Mouse (Mus musculus): ENCODE measurements around the gene Itga2.
A peak's percentile ranks its signal among the peaks of the same experiment; 100 is the strongest.

The Itga2 gene

DNA sequence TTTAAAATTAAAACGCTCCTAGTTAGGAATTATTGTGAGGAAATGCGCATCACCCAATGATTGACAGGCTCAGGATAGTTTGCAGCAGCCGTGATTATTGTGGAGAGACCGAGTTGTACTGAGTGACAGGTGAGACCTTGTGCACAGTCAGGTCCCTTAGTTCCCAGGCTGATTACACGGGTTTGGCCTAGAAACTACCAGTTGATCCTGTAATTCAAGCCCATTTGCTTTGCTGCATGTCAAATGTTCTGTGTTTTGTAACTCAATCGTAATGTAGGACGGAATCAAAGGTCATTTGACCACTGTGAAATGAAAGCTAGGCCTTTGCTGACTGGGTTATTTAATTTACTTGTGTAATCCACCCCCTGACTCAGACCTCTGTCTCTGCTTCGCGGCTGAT lies 113.4 kb downstream of the Itga2 start:
- DNase-seq (ENCODE audit: low read depth, low spot score): peak; percentile 60

DNA sequence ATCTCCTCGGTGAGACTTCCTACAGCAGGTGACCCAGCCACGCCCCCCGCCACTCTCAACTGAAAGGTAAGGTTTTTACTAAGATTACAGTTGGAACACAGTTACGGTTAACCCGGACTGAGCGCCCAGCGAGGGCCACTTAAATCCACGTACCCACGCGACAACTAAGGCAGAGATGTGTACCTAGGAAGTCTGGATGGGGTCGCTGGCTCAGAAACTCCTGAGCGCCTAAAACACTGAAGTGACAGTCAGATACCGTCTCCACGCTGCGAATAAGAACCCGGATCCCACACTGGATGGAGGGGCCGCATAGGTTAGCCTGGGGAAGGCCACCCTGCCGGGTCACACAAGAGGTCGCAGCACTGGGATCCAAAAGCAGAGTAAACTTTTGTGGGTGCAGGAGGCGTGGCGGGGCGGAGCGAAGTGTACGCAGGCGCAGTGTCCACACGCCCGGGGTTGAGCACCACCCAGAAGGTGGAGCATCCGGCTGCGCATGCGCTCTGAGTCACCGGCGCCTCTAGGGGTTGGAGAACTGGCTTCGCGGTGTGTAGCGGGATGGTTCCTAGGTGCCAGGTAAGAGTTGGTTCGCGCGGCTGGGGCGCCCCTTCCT lies 114.0 kb downstream of the Itga2 start, which contains the start of gene Mocs2:
TSS of gene Mocs2 (plus strand) at position 486 of the 610 bp plus-strand sequence.
- peak; percentile 95 for DNase-seq (ENCODE audit: low read depth, low spot score)

DNA sequence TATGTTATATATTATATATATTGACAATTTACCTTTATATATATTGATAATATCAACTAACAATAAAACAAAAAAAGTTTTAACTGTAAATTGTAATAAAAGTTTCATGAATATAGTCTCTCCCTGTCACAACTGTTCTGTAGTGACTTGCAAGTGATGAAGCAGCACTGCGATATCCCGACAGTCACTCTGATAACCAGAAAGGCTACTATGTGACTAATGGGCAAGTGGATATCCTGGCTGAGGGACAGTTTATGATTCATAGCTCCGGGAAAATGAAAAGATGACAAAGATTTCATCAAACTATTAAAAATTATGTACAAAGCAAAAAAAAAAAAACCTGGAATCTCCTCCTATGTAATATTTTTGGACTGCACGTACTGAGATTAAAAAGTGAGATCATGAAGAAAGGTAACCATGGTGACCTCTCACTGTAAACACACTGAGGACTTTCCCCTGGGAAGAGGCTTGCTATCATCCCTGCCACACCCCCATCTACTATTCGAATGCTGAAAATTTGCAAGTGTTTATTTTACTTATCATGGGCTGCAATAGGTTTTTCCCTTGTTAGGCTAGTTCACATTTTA lies 122.2 kb downstream of the Itga2 start:
- peak; percentile 53 for DNase-seq (ENCODE audit: low read depth, low spot score)

DNA sequence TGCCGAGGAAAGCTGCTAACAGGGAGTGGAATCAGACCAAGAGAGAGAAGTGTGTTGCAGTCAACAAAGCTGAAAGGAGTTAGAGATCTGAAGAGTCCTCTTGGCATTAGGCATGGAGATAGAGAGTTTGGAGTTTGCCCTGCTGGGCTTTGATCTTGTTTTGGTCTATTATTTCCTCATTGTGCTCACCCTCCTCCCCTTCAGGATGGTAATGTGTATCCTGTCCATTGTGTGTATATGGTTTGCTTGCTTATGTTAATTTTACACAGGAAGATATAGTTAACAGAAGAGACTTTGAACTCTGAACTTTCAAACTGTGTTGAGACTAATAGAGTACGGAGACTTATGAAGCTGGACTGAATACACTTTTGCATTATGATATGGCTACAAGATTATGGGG lies 128.9 kb downstream of the Itga2 start:
- no peak for DNase-seq (ENCODE audit: low read depth, low spot score)

DNA sequence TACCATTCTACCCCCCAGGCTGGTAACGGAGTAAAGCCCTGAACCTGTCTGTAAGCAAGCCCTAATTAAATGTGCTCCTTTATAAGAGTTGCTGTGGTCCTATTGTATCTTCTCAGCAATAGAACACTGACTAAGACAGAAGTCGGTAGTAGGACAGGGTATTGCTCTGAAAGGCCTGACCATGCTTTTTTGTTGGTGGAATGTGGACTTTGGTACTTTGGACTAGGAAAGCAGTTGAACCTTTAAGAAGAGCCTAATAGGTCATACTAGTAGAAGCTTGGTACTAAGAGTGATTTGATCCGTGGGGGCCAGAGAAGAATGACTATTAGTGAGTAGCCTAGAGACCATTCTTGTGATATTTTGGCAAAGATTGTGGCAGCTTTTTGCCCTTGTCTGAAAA lies 130.0 kb downstream of the Itga2 start:
- no peak for DNase-seq (ENCODE audit: low read depth, low spot score)

DNA sequence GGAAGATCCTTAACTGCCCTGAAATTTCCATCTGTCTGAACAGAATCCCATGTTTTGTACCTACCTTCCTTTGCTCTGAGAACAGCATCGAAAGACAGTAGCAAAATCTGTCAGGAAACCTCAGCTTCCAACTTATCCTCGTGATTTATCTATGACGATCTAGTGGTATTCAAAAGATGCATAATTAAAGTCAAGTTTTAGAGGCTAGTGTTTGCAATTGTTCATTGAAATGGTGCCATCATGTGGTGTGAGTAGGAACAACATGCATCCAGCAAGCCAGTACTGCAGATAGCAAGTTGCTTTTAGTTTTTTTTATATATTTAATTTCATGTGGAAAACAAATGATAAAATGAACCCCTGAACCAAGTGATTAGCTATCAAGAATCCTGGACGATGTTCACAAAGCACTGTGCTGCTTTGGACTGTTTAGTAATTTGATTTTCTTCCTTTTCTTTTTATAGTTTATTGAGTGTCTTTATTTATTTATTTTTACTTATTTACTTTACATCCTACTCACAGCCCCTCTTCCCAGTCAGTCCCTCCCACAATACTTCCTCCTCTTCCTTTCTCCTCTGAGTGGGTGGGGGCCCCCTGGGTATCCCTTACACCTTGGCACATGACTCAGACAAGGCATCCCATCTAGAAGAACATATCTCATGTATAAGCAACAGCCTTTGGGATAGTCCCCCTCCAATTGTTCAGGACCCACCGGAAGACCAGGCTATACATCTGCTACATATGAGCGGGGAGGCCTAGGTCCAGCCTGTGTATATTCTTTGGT lies 138.5 kb downstream of the Itga2 start:
- DNase-seq (ENCODE audit: low read depth, low spot score): peak; percentile 27

DNA sequence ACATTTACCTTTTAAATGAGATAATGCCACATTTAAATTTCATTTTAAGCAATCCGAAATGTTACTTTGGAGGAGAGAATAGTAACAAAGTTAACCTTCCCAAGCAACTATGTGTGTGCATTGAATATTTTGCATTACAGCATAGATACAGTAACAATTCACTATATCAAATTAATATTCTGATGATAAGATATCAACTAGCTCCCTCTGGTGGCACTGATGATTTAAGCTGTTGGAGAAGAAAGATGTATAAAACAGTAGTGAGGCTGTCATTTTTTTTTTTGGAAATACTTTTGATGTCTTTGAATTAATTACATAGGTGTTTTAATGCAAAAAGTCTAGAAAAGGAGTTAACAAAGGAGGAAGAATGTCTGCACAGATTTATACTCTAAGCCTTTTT lies 140.4 kb downstream of the Itga2 start:
- DNase-seq (ENCODE audit: low read depth, low spot score): no peak
